ENCODE assay signal across 24 mouse cellular contexts in the genomic region with DNA sequence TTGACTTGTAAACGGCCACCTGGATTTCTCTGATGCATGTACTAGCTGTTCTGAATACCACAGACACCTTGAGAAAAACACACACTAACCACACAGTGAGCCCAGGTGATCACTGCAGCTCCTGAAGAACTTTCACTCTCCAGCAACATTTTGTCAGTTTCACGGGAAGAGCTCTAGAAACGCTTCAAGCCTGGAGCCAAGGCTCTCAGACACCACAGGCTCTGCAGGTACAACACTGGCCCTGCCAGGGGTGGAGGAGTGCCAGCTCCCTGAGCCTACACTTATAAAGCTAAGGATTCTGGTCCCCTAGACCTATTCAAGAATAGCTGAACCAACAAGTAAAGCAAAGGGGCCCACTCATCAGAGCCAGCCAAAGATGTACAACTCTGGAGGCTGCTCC. TPM values are rescaled to one million over a fixed set of nuclear protein-coding genes. Genes with fewer than 3 reads are reported as not detected.
A peak's percentile ranks its signal among the peaks of the same experiment; 100 is the strongest.
DNase-seq lines count a peak whose midpoint lies in the region; TF ChIP-seq lines count a peak whose summit lies in the region.
"Had no signal": no experiment of that assay in that cellular context is flagged by ENCODE, and none has a peak within 500 bp of the region (broad histone marks: within the 10 kb centered on the region; RNA-seq: fewer than 3 reads in every experiment).

No protein-coding gene starts in this region.

- H3K27ac ChIP-seq in MEL (ENCODE audit: control insufficient read depth, low read depth, low read length) = 0 out of 2 replicates have a peak overlapping the region, but pooled peaks have one; percentile 6
- 0 out of 2 replicates have a peak overlapping the region, but pooled peaks have one; percentile 5 for H3K27ac ChIP-seq in embryonic facial prominence, embryonic 10.5 days (replicated peaks)
- H3K27ac ChIP-seq: liver, embryonic 13.5 days; midbrain, embryonic 15.5 days; stomach, embryonic 15.5 days had no signal

- no peak overlapping the region for H3K9ac ChIP-seq in MEL (ENCODE audit: control insufficient read depth, low read depth, low read length, poor library complexity, severe bottlenecking)
- H3K9ac ChIP-seq: liver, embryonic 13.5 days; lung, embryonic 14.5 days; midbrain, embryonic 15.5 days; stomach, embryonic 15.5 days had no signal

- no peaks in the 10 kb centered on the region for H3K79me2 ChIP-seq in MEL (ENCODE audit: control insufficient read depth, insufficient read depth, low read length, poor library complexity)

- H3K27me3 ChIP-seq in MEL (ENCODE audit: control insufficient read depth in 1 of 2, insufficient read depth in 2 of 2, low read length in 2 of 2) = no peaks in the 10 kb centered on the region
- H3K27me3 ChIP-seq in embryonic facial prominence, embryonic 10.5 days (replicated peaks; ENCODE audit: low read depth, poor library complexity, severe bottlenecking) = no peaks in the 10 kb centered on the region
- H3K27me3 ChIP-seq: liver, embryonic 13.5 days; midbrain, embryonic 15.5 days; stomach, embryonic 15.5 days had no signal

- 89% methylated on average over 3 of the region's 3 CpGs for WGBS in embryonic facial prominence, embryonic 10.5 days

- TF ChIP-seq CTCF in MEL (IDR thresholded peaks at IDR 0.05 in 2 of 3, conservative IDR thresholded peaks at IDR 0.05 in 1 of 3; ENCODE audit: control insufficient read depth in 1 of 3, insufficient read depth in 1 of 3, low read depth in 2 of 3, low read length in 3 of 3, poor library complexity in 1 of 3, severe bottlenecking in 1 of 3) = no peak

- no peak overlapping the region for H3K4me3 ChIP-seq in MEL (ENCODE audit: control insufficient read depth in 1 of 2, insufficient read depth in 1 of 2, low read depth in 2 of 2, low read length in 2 of 2)
- no peak overlapping the region for H3K4me3 ChIP-seq in embryonic facial prominence, embryonic 10.5 days
- H3K4me3 ChIP-seq: liver, embryonic 13.5 days; midbrain, embryonic 15.5 days; myocyte; stomach, embryonic 15.5 days had no signal

- H3K9me3 ChIP-seq in MEL (replicated peaks; ENCODE audit: insufficient read depth, low read length) = no peaks in the 10 kb centered on the region
- no peaks in the 10 kb centered on the region for H3K9me3 ChIP-seq in embryonic facial prominence, embryonic 10.5 days
- H3K9me3 ChIP-seq: liver, embryonic 13.5 days; midbrain, embryonic 15.5 days; stomach, embryonic 15.5 days had no signal

- peaks cover 3 to 10% of the 10 kb centered on the region in 2 experiments for H3K4me1 ChIP-seq in MEL (ENCODE audit: control insufficient read depth in 1 of 2, insufficient read depth in 2 of 2, low read length in 2 of 2)
- peaks cover 12% of the 10 kb centered on the region for H3K4me1 ChIP-seq in embryonic facial prominence, embryonic 10.5 days
- H3K4me1 ChIP-seq: liver, embryonic 13.5 days; midbrain, embryonic 15.5 days; stomach, embryonic 15.5 days had no signal

- TF ChIP-seq POLR2A in MEL (IDR thresholded peaks at IDR 0.05; ENCODE audit: control insufficient read depth in 1 of 2, insufficient read depth in 1 of 2, low read depth in 1 of 2, low read length in 2 of 2, poor library complexity in 1 of 2) = no peak

- no peak for DNase-seq in MEL (ENCODE audit: low read depth, low spot score)
- DNase-seq in brain, adult 2 months (ENCODE audit: low read depth, low spot score) = peak; percentile 47
- no peak for DNase-seq in embryonic facial prominence, embryonic 10.5 days (ENCODE audit: low spot score)
- DNase-seq in thymus, postnatal 14 days = peak; percentile 68
- DNase-seq in urinary bladder, adult 18-20 months (ENCODE audit: low spot score in 2 of 2) = no peak
- DNase-seq in right cerebral cortex, postnatal 14 days = no peak
- no peak for DNase-seq in kidney, postnatal 14 days
- DNase-seq: adrenal gland, postnatal 10 days; gastrocnemius, postnatal 10 days; heart, adult 18-20 months; heart, postnatal 10 days; kidney, adult 2 months; kidney, postnatal 10 days; liver, embryonic 13.5 days; lung, embryonic 14.5 days; lung, postnatal 36 days had no signal

- no peak for TF ChIP-seq RAD21 in MEL (IDR thresholded peaks at IDR 0.05; ENCODE audit: low read depth, low read length)

- peaks cover 0 to 13% of the 10 kb centered on the region in 2 experiments; a peak in 2 of 4 replicates for H3K36me3 ChIP-seq in MEL (ENCODE audit: control insufficient read depth in 1 of 2, insufficient read depth in 2 of 2, low read length in 2 of 2)
- 0 out of 2 replicates have a peak, but pooled peaks cover 3% of the 10 kb centered on the region for H3K36me3 ChIP-seq in embryonic facial prominence, embryonic 10.5 days (replicated peaks)
- H3K36me3 ChIP-seq: liver, embryonic 13.5 days; midbrain, embryonic 15.5 days; stomach, embryonic 15.5 days had no signal

- TF ChIP-seq EP300 in MEL (IDR thresholded peaks at IDR 0.05; ENCODE audit: low read depth in 1 of 2, low read length in 2 of 2) = no peak

TF ChIP-seq in MEL, 35 proteins besides CTCF, POLR2A, EP300 and RAD21:
- TF ChIP-seq MAZ (IDR thresholded peaks at IDR 0.05; ENCODE audit: low read depth, low read length) = no peak
TF ChIP-seq in MEL: peak in this region for 0.

RNA-seq across cellular contexts. Expression of gene Rag2, which starts 43.1 kb away (rescaled TPM):
- total RNA-seq in MEL (2012; rRNA removed) = not detected in 2 replicates
- not detected for polyA plus RNA-seq in MEL (2012; ENCODE audit: insufficient read depth in 1 of 2, insufficient read length in 2 of 2, low read depth in 1 of 2, low replicate concordance in 2 of 2, missing spikeins in 1 of 2)
- not detected in 2 replicates for polyA plus RNA-seq in embryonic facial prominence, embryonic 10.5 days (2016; fragmentation: Nextera tagmentation; extraction: Ambion mirVana)
- total RNA-seq: heart, adult 18-20 months; layer of hippocampus, adult 8-10 months; left cerebral cortex, adult 18-20 months had no signal
- polyA plus RNA-seq: forebrain, embryonic 11.5 days; kidney, adult 2 months; limb, embryonic 11.5 days; lung, embryonic 14.5 days; midbrain, embryonic 15.5 days; myocyte; neural tube, embryonic 14.5 days had no signal

Comparison
In these comparisons a context has a peak if more than half of its experiments do, and no peak if none do; other contexts are left out.
1. DNase-seq: peak in brain, adult 2 months (single experiment) and thymus, postnatal 14 days (single experiment); none in MEL (single experiment), embryonic facial prominence, embryonic 10.5 days (single experiment), urinary bladder, adult 18-20 months (0 of 2), right cerebral cortex, postnatal 14 days (single experiment) and kidney, postnatal 14 days (single experiment).